Mouse (Mus musculus): ENCODE data around the gene Ndufv1. TPM values are rescaled to one million over a fixed set of nuclear protein-coding genes. Genes with fewer than 3 reads are reported as not detected.
A peak's percentile ranks its signal among the peaks of the same experiment; 100 is the strongest.
"Not testable (repeated sequence)": the region's sequence is repeated elsewhere in the genome, so short reads cannot be mapped to it uniquely, and the experiment has no call there.

The Ndufv1 gene
- polyA plus RNA-seq, 1 experiment from 2014 or later, result 237 TPM

GRCm38 (mm10) chr19:4052516-4053030 lies 40.0 kb upstream of the Ndufv1 start:
- no peaks in the 10 kb centered on the region for H3K36me3 ChIP-seq
- no peak overlapping the region for H3K4me3 ChIP-seq (replicated peaks)
- H3K9ac ChIP-seq, result no peak overlapping the region
- H3K27me3 ChIP-seq, result no peaks in the 10 kb centered on the region
- WGBS, result 83% methylated on average over 5 of the region's 5 CpGs
- no peaks in the 10 kb centered on the region for H3K4me1 ChIP-seq
- H3K9me3 ChIP-seq (replicated peaks), result no peaks in the 10 kb centered on the region
- no peak overlapping the region for H3K4me2 ChIP-seq
- H3K27ac ChIP-seq, result no peak overlapping the region
- no peak for ATAC-seq (replicated peaks; ENCODE audit: low FRiP score)

GRCm38 (mm10) chr19:4051741-4052515 lies 39.3 kb upstream of the Ndufv1 start:
- ATAC-seq (replicated peaks; ENCODE audit: low FRiP score), result no peak
- no peaks in the 10 kb centered on the region for H3K9me3 ChIP-seq (replicated peaks)
- H3K27ac ChIP-seq, result 0 out of 2 replicates have a peak overlapping the region, but pooled peaks have one; percentile 18
- 48% methylated on average over 10 of the region's 10 CpGs for WGBS
- no peak overlapping the region for H3K9ac ChIP-seq
- H3K36me3 ChIP-seq, result no peaks in the 10 kb centered on the region
- no peak overlapping the region for H3K4me3 ChIP-seq (replicated peaks)
- H3K4me1 ChIP-seq, result no peaks in the 10 kb centered on the region
- no peaks in the 10 kb centered on the region for H3K27me3 ChIP-seq
- no peak overlapping the region for H3K4me2 ChIP-seq

DNA sequence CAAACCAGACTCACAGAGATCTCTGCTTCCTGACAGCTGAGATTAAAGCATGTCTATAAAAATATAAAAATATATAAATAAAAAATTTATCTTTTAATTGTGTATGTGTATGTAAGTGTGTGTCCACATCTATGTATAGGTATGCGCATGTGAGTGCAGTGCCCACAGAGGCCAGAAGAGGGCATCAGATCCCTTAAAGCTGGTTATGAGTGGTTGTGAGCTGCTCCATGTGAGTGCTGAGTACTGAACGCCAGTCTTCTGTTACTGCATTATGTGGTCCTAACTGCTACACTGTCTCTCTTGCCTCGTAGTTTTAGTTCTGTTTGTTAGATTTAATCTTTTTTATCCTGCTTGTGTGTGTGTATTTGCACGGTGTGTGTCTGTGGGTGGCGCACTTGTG lies 38.4 kb upstream of the Ndufv1 start:
- no peak for ATAC-seq (replicated peaks; ENCODE audit: low FRiP score)
- no peaks in the 10 kb centered on the region for H3K36me3 ChIP-seq
- WGBS, result 98% methylated on average over 5 of the region's 5 CpGs
- peaks cover 3% of the 10 kb centered on the region; the same call in 1 of the 2 replicates for H3K4me1 ChIP-seq
- no peaks in the 10 kb centered on the region for H3K9me3 ChIP-seq (replicated peaks)
- H3K4me2 ChIP-seq, result no peak overlapping the region
- H3K27ac ChIP-seq, result no peak overlapping the region
- no peak overlapping the region for H3K9ac ChIP-seq
- H3K4me3 ChIP-seq (replicated peaks), result no peak overlapping the region
- no peaks in the 10 kb centered on the region for H3K27me3 ChIP-seq

DNA sequence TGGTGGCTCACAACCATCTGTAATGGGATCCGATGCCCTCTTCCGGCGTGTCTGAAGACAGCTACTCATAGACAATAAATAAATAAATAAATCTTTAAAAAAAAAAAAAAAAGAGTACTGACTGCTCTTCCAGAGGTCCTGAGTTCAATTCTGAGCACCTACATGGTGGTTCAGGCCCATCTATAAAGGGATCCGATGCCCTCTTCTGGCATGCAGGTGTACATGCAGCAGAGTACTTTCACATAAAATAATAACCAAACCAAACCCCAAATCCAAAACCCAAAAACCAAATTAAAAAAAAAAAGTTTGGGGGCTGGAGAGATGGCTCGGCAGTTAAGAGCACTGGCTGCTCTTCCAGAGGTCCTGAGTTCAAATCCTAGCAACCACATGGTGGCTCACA lies 36.5 kb upstream of the Ndufv1 start:
- not testable (repeated sequence) for ATAC-seq (replicated peaks; ENCODE audit: low FRiP score); H3K27me3 ChIP-seq; H3K4me1 ChIP-seq; H3K4me2 ChIP-seq; H3K27ac ChIP-seq; H3K9me3 ChIP-seq (replicated peaks); H3K36me3 ChIP-seq; H3K4me3 ChIP-seq (replicated peaks); H3K9ac ChIP-seq
- 79% methylated on average over 5 of the region's 5 CpGs for WGBS

- 17% methylated on average over 4 of the region's 4 CpGs for WGBS
- no peak for ATAC-seq (replicated peaks; ENCODE audit: low FRiP score)
- Histone ChIP-seq H3K36me3 (no peaks in the 10 kb centered on the region), H3K27me3 (no peaks in the 10 kb centered on the region), H3K4me1 (peaks cover 8% of the 10 kb centered on the region; the same call in 1 of the 2 replicates), H3K9ac (no peak overlapping the region), H3K4me3 (replicated peaks) (no peak overlapping the region), H3K9me3 (replicated peaks) (no peaks in the 10 kb centered on the region), H3K4me2 (no peak overlapping the region), H3K27ac (no peak overlapping the region)
Observed at GRCm38 (mm10) chr19:4047859-4048258, 35.3 kb upstream of the Ndufv1 start.

GRCm38 (mm10) chr19:4046866-4047254 lies 34.3 kb upstream of the Ndufv1 start:
- H3K27ac ChIP-seq, result no peak overlapping the region
- H3K4me2 ChIP-seq, result no peak overlapping the region
- peaks cover 8% of the 10 kb centered on the region; the same call in 1 of the 2 replicates for H3K4me1 ChIP-seq
- no peaks in the 10 kb centered on the region for H3K36me3 ChIP-seq
- no peak for ATAC-seq (replicated peaks; ENCODE audit: low FRiP score)
- 79% methylated on average over 8 of the region's 8 CpGs for WGBS
- H3K9ac ChIP-seq, result no peak overlapping the region
- no peaks in the 10 kb centered on the region for H3K9me3 ChIP-seq (replicated peaks)
- H3K4me3 ChIP-seq (replicated peaks), result no peak overlapping the region
- H3K27me3 ChIP-seq, result no peaks in the 10 kb centered on the region

DNA sequence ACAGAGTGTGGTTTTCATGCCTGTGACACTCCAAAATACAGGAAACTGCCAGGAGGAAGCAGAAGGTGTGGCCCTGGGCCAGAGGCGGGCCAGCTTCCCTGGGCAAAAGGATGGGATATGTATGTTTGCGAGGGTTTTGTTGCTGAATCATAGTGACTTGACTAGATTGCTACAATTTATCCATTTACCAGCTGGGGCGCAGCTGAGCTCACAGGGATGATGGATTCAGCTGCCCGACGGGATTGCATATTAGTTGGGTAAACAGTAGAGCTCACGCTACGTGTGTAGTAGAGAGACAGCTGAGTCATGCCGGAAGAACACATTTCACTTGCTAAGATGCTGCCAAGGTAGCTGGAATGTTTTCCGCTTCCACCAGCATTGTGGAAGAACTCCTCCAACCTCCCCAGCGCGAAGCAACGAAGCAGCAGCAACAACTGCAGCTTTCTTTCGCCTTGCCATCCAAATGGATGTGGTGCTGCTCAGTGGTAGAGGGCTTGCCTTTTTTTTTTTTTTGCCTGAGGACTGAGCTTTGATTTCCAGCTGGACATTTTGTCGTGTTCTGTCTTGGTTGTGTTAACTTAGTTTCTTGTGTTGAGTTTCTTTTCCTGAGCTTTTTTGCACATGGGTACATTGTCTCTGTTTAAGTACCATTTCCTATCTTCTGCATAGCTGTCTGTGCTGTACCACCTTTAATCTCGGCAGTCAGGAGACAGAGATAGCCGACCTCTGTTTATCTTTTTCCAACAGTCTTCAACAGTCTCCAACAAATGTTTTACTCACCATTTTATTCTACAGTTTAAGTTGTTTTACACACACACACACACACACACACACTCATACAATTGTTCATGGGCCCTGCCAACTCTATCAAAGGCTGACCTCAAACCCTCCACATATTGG lies 33.6 kb upstream of the Ndufv1 start, which contains the start of gene Gstp2:
TSS of gene Gstp2 (minus strand) at position 58 of the 900 bp plus-strand sequence.
- H3K4me2 ChIP-seq, result peak within 1 kb of the TSS; percentile 40
- no peaks in the 10 kb centered on the region for H3K27me3 ChIP-seq
- 53% methylated on average over 16 of the region's 16 CpGs for WGBS
- H3K36me3 ChIP-seq, result no peaks in the 10 kb centered on the region
- no peak within 1 kb of the TSS for H3K9ac ChIP-seq
- peak within 1 kb of the TSS; percentile 48 for H3K27ac ChIP-seq
- H3K4me1 ChIP-seq, result peaks cover 8% of the 10 kb centered on the region; the same call in 1 of the 2 replicates
- H3K4me3 ChIP-seq (replicated peaks), result 0 out of 2 replicates have a peak within 1 kb of the TSS, but pooled peaks have one; percentile 1
- no peaks in the 10 kb centered on the region for H3K9me3 ChIP-seq (replicated peaks)
- ATAC-seq (replicated peaks; ENCODE audit: low FRiP score), result peak; percentile 58; the same call in 1 of the 2 replicates

GRCm38 (mm10) chr19:4044109-4044508 lies 31.5 kb upstream of the Ndufv1 start:
- H3K27me3 ChIP-seq; H3K4me1 ChIP-seq; H3K9me3 ChIP-seq (replicated peaks); H3K27ac ChIP-seq; ATAC-seq (replicated peaks; ENCODE audit: low FRiP score); H3K4me2 ChIP-seq; H3K4me3 ChIP-seq (replicated peaks); H3K36me3 ChIP-seq; H3K9ac ChIP-seq: not testable (repeated sequence)
- 89% methylated on average over 5 of the region's 5 CpGs for WGBS

GRCm38 (mm10) chr19:4042124-4042523 lies 29.5 kb upstream of the Ndufv1 start:
- no peaks in the 10 kb centered on the region for H3K36me3 ChIP-seq
- H3K4me3 ChIP-seq (replicated peaks), result no peak overlapping the region
- peaks cover 16% of the 10 kb centered on the region; the same call in 1 of the 2 replicates for H3K4me1 ChIP-seq
- ATAC-seq (replicated peaks; ENCODE audit: low FRiP score), result no peak
- H3K9me3 ChIP-seq (replicated peaks), result no peaks in the 10 kb centered on the region
- 64% methylated on average over 14 of the region's 14 CpGs for WGBS
- H3K9ac ChIP-seq, result no peak overlapping the region
- H3K27ac ChIP-seq, result no peak overlapping the region
- no peak overlapping the region for H3K4me2 ChIP-seq
- H3K27me3 ChIP-seq, result no peaks in the 10 kb centered on the region

DNA sequence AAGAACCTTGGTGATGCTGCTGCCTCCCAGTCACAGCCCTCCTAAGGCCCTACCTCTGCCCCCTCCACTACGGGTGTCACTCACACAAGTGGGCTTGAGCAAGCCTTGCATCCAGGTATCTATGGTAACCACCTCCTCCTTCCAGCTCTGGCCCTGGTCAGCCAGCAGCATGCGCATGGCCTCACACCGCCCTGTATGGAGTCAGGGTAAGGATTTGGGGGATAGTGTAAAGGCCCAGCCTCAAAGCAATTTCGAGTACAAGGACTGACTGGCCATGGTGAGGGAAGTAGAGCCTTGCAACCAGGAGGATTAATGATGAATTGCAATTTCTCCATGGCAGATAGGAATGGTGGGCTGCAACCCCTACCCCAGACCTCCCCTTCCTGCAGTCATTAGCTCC lies 28.9 kb upstream of the Ndufv1 start:
- H3K4me1 ChIP-seq, result peaks cover 20% of the 10 kb centered on the region
- not testable (repeated sequence) for H3K9me3 ChIP-seq (replicated peaks); H3K27me3 ChIP-seq; H3K4me3 ChIP-seq (replicated peaks); ATAC-seq (replicated peaks; ENCODE audit: low FRiP score); H3K9ac ChIP-seq; H3K36me3 ChIP-seq; H3K27ac ChIP-seq; H3K4me2 ChIP-seq
- 81% methylated on average over 3 of the region's 4 CpGs for WGBS

DNA sequence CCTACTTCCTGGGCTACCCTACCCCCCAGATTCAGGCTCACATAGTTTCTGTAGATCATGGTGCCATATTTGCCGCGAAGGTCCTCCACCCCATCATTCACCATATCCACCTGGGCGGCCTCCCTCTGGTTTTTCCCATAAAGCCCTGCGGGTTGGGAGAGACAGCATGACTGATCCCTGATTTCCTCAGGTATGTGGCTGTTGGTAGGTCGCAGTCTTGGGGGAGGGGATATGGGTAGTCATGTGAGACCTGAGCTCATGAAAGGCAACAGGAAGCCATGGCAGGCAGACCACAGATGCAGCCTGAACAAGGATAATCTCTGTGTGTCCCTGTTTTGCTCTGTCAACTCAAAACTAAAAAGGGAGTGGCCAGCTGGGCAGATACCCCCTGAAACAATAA lies 28.3 kb upstream of the Ndufv1 start:
- not testable (repeated sequence) for H3K27me3 ChIP-seq; H3K9ac ChIP-seq; H3K27ac ChIP-seq; H3K9me3 ChIP-seq (replicated peaks); H3K4me3 ChIP-seq (replicated peaks); H3K36me3 ChIP-seq; H3K4me2 ChIP-seq; ATAC-seq (replicated peaks; ENCODE audit: low FRiP score)
- peaks cover 21% of the 10 kb centered on the region for H3K4me1 ChIP-seq
- 83% methylated on average over 5 of the region's 5 CpGs for WGBS

DNA sequence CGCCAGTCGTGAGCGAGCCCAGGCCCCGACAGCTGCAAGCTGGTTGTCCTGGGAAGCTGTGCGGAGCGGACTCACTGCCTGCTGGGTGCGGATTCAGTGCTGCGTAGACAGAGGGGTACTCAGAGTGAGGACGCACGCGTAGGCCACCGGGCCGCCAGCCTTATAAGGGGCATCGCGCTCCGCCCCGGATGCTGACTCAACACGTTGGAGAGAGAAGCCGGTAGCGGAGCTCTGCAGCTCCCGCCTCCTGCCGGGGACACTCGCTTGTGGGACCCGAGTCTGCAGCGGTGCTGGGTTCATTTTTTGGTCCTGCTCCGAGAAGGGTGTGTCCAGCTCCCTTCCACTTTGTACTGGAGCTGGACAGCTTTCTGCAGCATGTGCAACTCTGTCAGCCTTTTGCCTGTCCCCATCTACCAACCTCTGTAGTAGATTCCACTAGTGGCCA lies 25.2 kb upstream of the Ndufv1 start, which contains the start of gene Gstp1:
TSS of gene Gstp1 (minus strand) at position 198 of the 445 bp plus-strand sequence.
- WGBS, result 0% methylated on average over 26 of the region's 26 CpGs
- peak within 1 kb of the TSS; percentile 76 for H3K4me2 ChIP-seq

More for the DNA sequence above, 25.2 kb upstream of the Ndufv1 start, which contains the start of gene Gstp1:
- Histone ChIP-seq H3K9ac (peak within 1 kb of the TSS; percentile 66), H3K9me3 (replicated peaks) (no peaks in the 10 kb centered on the region), H3K36me3 (peaks cover 10% of the 10 kb centered on the region), H3K27ac (peak within 1 kb of the TSS; percentile 83), H3K4me1 (peaks cover 24% of the 10 kb centered on the region), H3K27me3 (no peaks in the 10 kb centered on the region), H3K4me3 (replicated peaks) (peak within 1 kb of the TSS; percentile 66)
- peak; percentile 87 for ATAC-seq (replicated peaks; ENCODE audit: low FRiP score)

All from kidney, embryonic 15.5 days (tissue).